ENCODE assay signal across 12 mouse cellular contexts in the genomic region with DNA sequence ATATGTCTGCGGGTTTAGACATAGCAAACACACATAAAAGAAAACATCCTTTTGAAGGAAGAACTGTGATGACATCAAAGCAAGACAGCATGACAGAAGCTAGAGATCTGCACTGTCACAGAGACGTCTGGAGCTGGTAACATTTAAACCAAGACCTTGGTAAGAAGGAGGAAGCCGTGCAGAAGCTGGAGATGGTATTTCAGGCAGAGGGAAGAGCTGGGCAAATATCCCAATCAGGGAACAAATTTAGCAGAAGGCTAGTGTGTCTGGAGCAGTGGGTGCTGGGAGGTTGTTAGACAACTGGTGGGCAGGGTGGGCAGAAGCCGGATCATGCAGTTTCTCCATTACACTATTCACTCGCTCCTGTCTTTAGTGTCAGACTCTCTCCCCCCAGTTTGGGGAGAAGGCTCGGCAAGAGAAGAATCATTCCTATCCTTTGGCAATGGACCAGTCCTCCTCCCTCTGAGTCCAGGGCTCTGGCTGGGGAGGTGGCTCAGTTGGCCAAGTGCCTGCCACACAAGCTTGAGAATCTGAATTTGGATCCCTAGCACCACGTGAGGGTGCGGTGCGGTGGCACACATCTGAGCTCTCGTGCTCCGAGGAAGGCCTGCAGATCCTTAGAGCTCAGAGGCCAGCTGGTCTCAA.
DNase-seq lines count a peak whose midpoint lies in the region; TF ChIP-seq lines count a peak whose summit lies in the region.
"Had no signal": no experiment of that assay in that cellular context is flagged by ENCODE, and none has a peak within 500 bp of the region (broad histone marks: within the 10 kb centered on the region; RNA-seq: fewer than 3 reads in every experiment).

No protein-coding gene starts in this region.

- peaks cover 5% of the 10 kb centered on the region; the same call in 1 of the 2 replicates for H3K4me1 ChIP-seq in heart, adult 2 months (ENCODE audit: control insufficient read depth, insufficient read depth, low read length)
- H3K4me1 ChIP-seq in forebrain, embryonic 10.5 days, result no peaks in the 10 kb centered on the region
- H3K4me1 ChIP-seq: embryonic facial prominence, embryonic 12.5 days; liver, embryonic 13.5 days; midbrain, embryonic 13.5 days had no signal

- H3K36me3 ChIP-seq in heart, adult 2 months (ENCODE audit: control insufficient read depth, insufficient read depth, low read length), result no peaks in the 10 kb centered on the region
- H3K36me3 ChIP-seq in forebrain, embryonic 10.5 days (replicated peaks), result no peaks in the 10 kb centered on the region
- H3K36me3 ChIP-seq: embryonic facial prominence, embryonic 12.5 days; liver, embryonic 13.5 days; midbrain, embryonic 13.5 days had no signal

- no peaks in the 10 kb centered on the region for H3K27me3 ChIP-seq in heart, adult 2 months (ENCODE audit: control insufficient read depth, insufficient read depth, low read length)
- no peaks in the 10 kb centered on the region for H3K27me3 ChIP-seq in forebrain, embryonic 10.5 days (ENCODE audit: poor library complexity, severe bottlenecking)
- H3K27me3 ChIP-seq: embryonic facial prominence, embryonic 12.5 days; liver, embryonic 13.5 days; midbrain, embryonic 13.5 days had no signal

- no peak for TF ChIP-seq POLR2A in heart, adult 2 months (IDR thresholded peaks at IDR 0.05; ENCODE audit: insufficient read depth, low read depth, low read length)

- no peak for TF ChIP-seq CTCF in heart, adult 2 months (IDR thresholded peaks at IDR 0.05)

- H3K9me3 ChIP-seq in forebrain, embryonic 10.5 days, result no peaks in the 10 kb centered on the region; the same call in 1 of the 2 replicates
- H3K9me3 ChIP-seq: embryonic facial prominence, embryonic 12.5 days; liver, embryonic 13.5 days; midbrain, embryonic 13.5 days had no signal

- peak; percentile 48 to 60 for DNase-seq in heart, adult 2 months
- no peak for DNase-seq in heart, postnatal 25 days (ENCODE audit: low spot score)
- peak; percentile 75 to 79 for DNase-seq in cerebellum, postnatal 10 days
- peak; percentile 34 to 55 for DNase-seq in heart, postnatal 10 days
- DNase-seq in left cerebral cortex, postnatal 4 days, result peak; percentile 48
- DNase-seq in thymus, postnatal 10 days (ENCODE audit: low spot score in 2 of 2), result no peak
- DNase-seq in forebrain, embryonic 10.5 days (ENCODE audit: extremely low spot score, low spot score), result no peak
- no peak for DNase-seq in embryo, embryonic 10 days (ENCODE audit: low spot score)
- DNase-seq: kidney, postnatal 4 days; liver, embryonic 13.5 days had no signal

- no peak overlapping the region; the same call in 1 of the 2 replicates for H3K9ac ChIP-seq in heart, adult 2 months (ENCODE audit: low read depth, low read length)
- H3K9ac ChIP-seq: embryonic facial prominence, embryonic 12.5 days; liver, embryonic 13.5 days; midbrain, embryonic 13.5 days had no signal

- no peak overlapping the region for H3K4me3 ChIP-seq in heart, adult 2 months
- no peak overlapping the region for H3K4me3 ChIP-seq in forebrain, embryonic 10.5 days
- H3K4me3 ChIP-seq: embryonic facial prominence, embryonic 12.5 days; liver, embryonic 13.5 days; midbrain, embryonic 13.5 days had no signal

- WGBS in heart, adult 2 months, result 54% methylated on average over 11 of the region's 11 CpGs
- WGBS in forebrain, embryonic 10.5 days, result 88% methylated on average over 11 of the region's 11 CpGs

- H3K79me2 ChIP-seq in heart, adult 2 months (replicated peaks; ENCODE audit: control insufficient read depth, insufficient read depth, low read length), result no peaks in the 10 kb centered on the region

- intact Hi-C loops in heart, adult 2 months (cut with DNase I), result loop anchor here (5.0 kb wide), 1 partner anchor 55 kb away; no protein-coding TSS in a partner anchor
- intact Hi-C loops in heart, postnatal 25 days (cut with DNase I), result no loop called here
- intact Hi-C loops in heart, postnatal 10 days (cut with DNase I), result no loop called here
- intact Hi-C loops in left cerebral cortex, postnatal 4 days (cut with DNase I), result no loop called here

- no peak for TF ChIP-seq EP300 in heart, adult 2 months (IDR thresholded peaks at IDR 0.05; ENCODE audit: insufficient read depth, low read depth, low read length)

- H3K27ac ChIP-seq in heart, adult 2 months, result peak overlapping the region; percentile 63
- no peak overlapping the region for H3K27ac ChIP-seq in forebrain, embryonic 10.5 days
- H3K27ac ChIP-seq: embryonic facial prominence, embryonic 12.5 days; liver, embryonic 13.5 days; midbrain, embryonic 13.5 days had no signal

Comparison
In these comparisons a context has a peak if more than half of its experiments do, and no peak if none do; other contexts are left out.
1. DNase-seq: peak in heart, adult 2 months (2 of 2), cerebellum, postnatal 10 days (2 of 2), heart, postnatal 10 days (2 of 2) and left cerebral cortex, postnatal 4 days (single experiment); none in heart, postnatal 25 days (single experiment), thymus, postnatal 10 days (0 of 2), forebrain, embryonic 10.5 days (single experiment) and embryo, embryonic 10 days (single experiment).